Mouse (Mus musculus) midbrain, embryonic 15.5 days (tissue): ENCODE measurements around the gene Hrk. TPM values are rescaled to one million over a fixed set of nuclear protein-coding genes. Genes with fewer than 3 reads are reported as not detected.

Source experiments
- ATAC-seq: fragments of 200-750 bp; cut with Nextera tagmentation; replicated peaks from 2 replicates; pipeline ENCODE4 v1.8.0; 2017; ENCODE audit warnings: moderate TSS enrichment
- H3K27ac ChIP-seq: fragments of 300-500 bp; sonication (generic); 2 replicates; pipeline ENCODE4 v1.5.1; 2015; ENCODE audit warnings: mild to moderate bottlenecking, inconsistent platforms
- H3K27me3 ChIP-seq: fragments of 300-500 bp; sonication (generic); replicated peaks from 2 replicates; pipeline ENCODE4 v1.6.1; 2015; ENCODE audit warnings: inconsistent platforms
- H3K36me3 ChIP-seq: fragments of 300-500 bp; sonication (generic); replicated peaks from 2 replicates; pipeline ENCODE4 v1.6.1; 2015; ENCODE audit warnings: inconsistent platforms
- H3K4me1 ChIP-seq: fragments of 300-500 bp; sonication (generic); 2 replicates; pipeline ENCODE4 v1.6.1; 2015; ENCODE audit warnings: inconsistent platforms
- H3K4me2 ChIP-seq: fragments of 300-500 bp; sonication (generic); 2 replicates; pipeline ENCODE4 v1.6.1; 2015; ENCODE audit warnings: inconsistent platforms, mild to moderate bottlenecking, moderate library complexity
- H3K4me3 ChIP-seq: fragments of 300-500 bp; sonication (generic); 2 replicates; pipeline ENCODE4 v1.5.1; 2015; ENCODE audit warnings: mild to moderate bottlenecking, inconsistent platforms
- H3K9ac ChIP-seq: fragments of 300-500 bp; sonication (generic); 2 replicates; pipeline ENCODE4 v1.6.1; 2015; ENCODE audit warnings: mild to moderate bottlenecking, inconsistent platforms
- H3K9me3 ChIP-seq: fragments of 300-500 bp; sonication (generic); 2 replicates; pipeline ENCODE4 v1.6.1; 2016; ENCODE audit warnings: inconsistent platforms
- WGBS: fragments of 180-500 bp; shearing (Covaris S2); methylation state at CpG from one replicate; pipeline ENCODE4 v1.1.7; 2015; ENCODE audit warnings: mixed read lengths; 5-methylcytosine and 5-hydroxymethylcytosine counted together
- polyA plus RNA-seq: library from polyadenylated mRNA; unstranded; fragments of >200 nt; fragmentation: Nextera tagmentation; extraction: Ambion mirVana; gene quantifications from 2 replicates; pipeline ENCODE4 v1.2.1, GENCODE M21; 2015

The Hrk gene
- 3.9 and 4.5 TPM in 2 replicates for polyA plus RNA-seq

GRCm38 (mm10) chr5:118164581-118164980 lies at the start of gene Hrk:
TSS of gene Hrk (plus strand) at chr5:118164648.
- Histone ChIP-seq H3K4me2 (no peak within 1 kb of the TSS), H3K27ac (no peak within 1 kb of the TSS), H3K4me3 (no peak within 1 kb of the TSS), H3K36me3 (no peaks in the 10 kb centered on the region), H3K9me3 (no peaks in the 10 kb centered on the region), H3K27me3 (peaks cover 40% of the 10 kb centered on the region), H3K9ac (no peak within 1 kb of the TSS), H3K4me1 (peaks cover 6% of the 10 kb centered on the region)
- no peak for ATAC-seq
- WGBS = 74% methylated on average over 12 of the region's 12 CpGs

GRCm38 (mm10) chr5:118118351-118118750 lies 46.1 kb upstream of the Hrk start:
- peaks cover 43% of the 10 kb centered on the region for H3K4me1 ChIP-seq
- H3K9ac ChIP-seq = no peak overlapping the region
- H3K27ac ChIP-seq = peak overlapping the region; percentile 59
- H3K27me3 ChIP-seq = no peaks in the 10 kb centered on the region
- no peak overlapping the region for H3K4me3 ChIP-seq
- no peak overlapping the region for H3K4me2 ChIP-seq
- H3K36me3 ChIP-seq = 0 out of 2 replicates have a peak, but pooled peaks cover 3% of the 10 kb centered on the region
- WGBS = 91% methylated on average over 3 of the region's 3 CpGs
- no peak for ATAC-seq
- H3K9me3 ChIP-seq = no peaks in the 10 kb centered on the region

- Histone ChIP-seq H3K36me3 (0 out of 2 replicates have a peak, but pooled peaks cover 3% of the 10 kb centered on the region), H3K4me3 (no peak overlapping the region), H3K9ac (no peak overlapping the region), H3K4me1 (peaks cover 48% of the 10 kb centered on the region), H3K9me3 (no peaks in the 10 kb centered on the region), H3K27ac (peak overlapping the region; percentile 59), H3K27me3 (no peaks in the 10 kb centered on the region), H3K4me2 (no peak overlapping the region)
- 69% methylated on average over 5 of the region's 5 CpGs for WGBS
- no peak for ATAC-seq
These were observed 45.5 kb upstream of the Hrk start for GRCm38 (mm10) chr5:118118922-118119321.

- no peaks in the 10 kb centered on the region for H3K9me3 ChIP-seq
- H3K27ac ChIP-seq = 0 out of 2 replicates have a peak overlapping the region, but pooled peaks have one; percentile 1
- 24% methylated on average over 2 of the region's 2 CpGs for WGBS
- H3K4me1 ChIP-seq = peaks cover 45% of the 10 kb centered on the region
- no peaks in the 10 kb centered on the region for H3K27me3 ChIP-seq
- H3K4me2 ChIP-seq = no peak overlapping the region
- H3K4me3 ChIP-seq = no peak overlapping the region
- no peak overlapping the region for H3K9ac ChIP-seq
- no peak for ATAC-seq
- H3K36me3 ChIP-seq = 0 out of 2 replicates have a peak, but pooled peaks cover 3% of the 10 kb centered on the region
These were observed 43.8 kb upstream of the Hrk start for GRCm38 (mm10) chr5:118120670-118121069.

- Histone ChIP-seq H3K9me3 (no peaks in the 10 kb centered on the region), H3K4me1 (peaks cover 38% of the 10 kb centered on the region), H3K27me3 (no peaks in the 10 kb centered on the region), H3K36me3 (0 out of 2 replicates have a peak, but pooled peaks cover 3% of the 10 kb centered on the region), H3K4me2 (no peak overlapping the region), H3K4me3 (no peak overlapping the region), H3K27ac (no peak overlapping the region), H3K9ac (no peak overlapping the region)
- no peak for ATAC-seq
- 95% methylated on average over 4 of the region's 4 CpGs for WGBS
These were observed 42.5 kb upstream of the Hrk start for GRCm38 (mm10) chr5:118121928-118122327.

- WGBS = 49% methylated on average over 10 of the region's 10 CpGs
- H3K9me3 ChIP-seq = no peaks in the 10 kb centered on the region
- peaks cover 38% of the 10 kb centered on the region for H3K4me1 ChIP-seq
- no peak for ATAC-seq
- 0 out of 2 replicates have a peak, but pooled peaks cover 9% of the 10 kb centered on the region for H3K36me3 ChIP-seq
- H3K4me3 ChIP-seq = no peak overlapping the region
- H3K4me2 ChIP-seq = no peak overlapping the region
- no peak overlapping the region for H3K9ac ChIP-seq
- H3K27ac ChIP-seq = peak overlapping the region; percentile 56; the same call in 1 of the 2 replicates
- no peaks in the 10 kb centered on the region for H3K27me3 ChIP-seq
These were observed 41.4 kb upstream of the Hrk start for GRCm38 (mm10) chr5:118123096-118123495.

GRCm38 (mm10) chr5:118126671-118127070 lies 37.8 kb upstream of the Hrk start:
- Histone ChIP-seq H3K9me3 (no peaks in the 10 kb centered on the region), H3K4me2 (no peak overlapping the region), H3K27ac (no peak overlapping the region), H3K9ac (no peak overlapping the region), H3K4me3 (no peak overlapping the region), H3K27me3 (no peaks in the 10 kb centered on the region), H3K4me1 (peaks cover 12% of the 10 kb centered on the region), H3K36me3 (peaks cover 7% of the 10 kb centered on the region; the same call in 1 of the 2 replicates)
- no peak for ATAC-seq
- WGBS = 84% methylated on average over 4 of the region's 4 CpGs

- H3K9me3 ChIP-seq = no peaks in the 10 kb centered on the region
- H3K27ac ChIP-seq = no peak overlapping the region
- peaks cover 6% of the 10 kb centered on the region for H3K4me1 ChIP-seq
- 89% methylated on average over 6 of the region's 6 CpGs for WGBS
- H3K27me3 ChIP-seq = no peaks in the 10 kb centered on the region
- no peak overlapping the region for H3K4me2 ChIP-seq
- no peak overlapping the region for H3K9ac ChIP-seq
- peaks cover 7% of the 10 kb centered on the region; the same call in 1 of the 2 replicates for H3K36me3 ChIP-seq
- no peak overlapping the region for H3K4me3 ChIP-seq
- ATAC-seq = no peak
These were observed 36.2 kb upstream of the Hrk start for GRCm38 (mm10) chr5:118128208-118128607.

- Histone ChIP-seq H3K27me3 (no peaks in the 10 kb centered on the region), H3K36me3 (peaks cover 7% of the 10 kb centered on the region; the same call in 1 of the 2 replicates), H3K4me1 (peaks cover 2% of the 10 kb centered on the region), H3K27ac (no peak overlapping the region), H3K4me2 (no peak overlapping the region), H3K9me3 (no peaks in the 10 kb centered on the region), H3K4me3 (no peak overlapping the region), H3K9ac (no peak overlapping the region)
- no peak for ATAC-seq
- 76% methylated on average over 9 of the region's 9 CpGs for WGBS
These were observed 35.8 kb upstream of the Hrk start for GRCm38 (mm10) chr5:118128651-118129050.

GRCm38 (mm10) chr5:118136391-118136790 lies 28.1 kb upstream of the Hrk start:
- no peaks in the 10 kb centered on the region for H3K4me1 ChIP-seq
- H3K27me3 ChIP-seq = no peaks in the 10 kb centered on the region
- no peak overlapping the region for H3K4me3 ChIP-seq
- WGBS = 94% methylated on average over 5 of the region's 5 CpGs
- no peaks in the 10 kb centered on the region for H3K9me3 ChIP-seq
- H3K4me2 ChIP-seq = no peak overlapping the region
- H3K9ac ChIP-seq = no peak overlapping the region
- H3K36me3 ChIP-seq = peaks cover under 1% of the 10 kb centered on the region
- H3K27ac ChIP-seq = no peak overlapping the region
- ATAC-seq = no peak

- Histone ChIP-seq H3K4me3 (no peak overlapping the region), H3K4me1 (no peaks in the 10 kb centered on the region), H3K4me2 (no peak overlapping the region), H3K9ac (no peak overlapping the region), H3K9me3 (no peaks in the 10 kb centered on the region), H3K27me3 (no peaks in the 10 kb centered on the region), H3K36me3 (peaks cover 9% of the 10 kb centered on the region), H3K27ac (no peak overlapping the region)
- 93% methylated on average over 8 of the region's 8 CpGs for WGBS
- no peak for ATAC-seq
These were observed 24.8 kb upstream of the Hrk start for GRCm38 (mm10) chr5:118139630-118140029.

GRCm38 (mm10) chr5:118142471-118142870 lies 22.0 kb upstream of the Hrk start:
- no peak for ATAC-seq
- H3K27ac ChIP-seq = no peak overlapping the region
- H3K4me2 ChIP-seq = no peak overlapping the region
- 94% methylated on average over 8 of the region's 8 CpGs for WGBS
- no peak overlapping the region for H3K4me3 ChIP-seq
- peaks cover 9% of the 10 kb centered on the region for H3K36me3 ChIP-seq
- peaks cover 24% of the 10 kb centered on the region for H3K4me1 ChIP-seq
- no peaks in the 10 kb centered on the region for H3K27me3 ChIP-seq
- no peak overlapping the region for H3K9ac ChIP-seq
- no peaks in the 10 kb centered on the region for H3K9me3 ChIP-seq
